Mouse (Mus musculus) olfactory bulb, adult 2 months (tissue): ENCODE measurements around the gene Tent4b.

Source experiments
- CTCF ChIP-seq: fragments of 200-500 bp; IDR thresholded peaks from 2 replicates; pipeline ENCODE4 v1.5.1; 2012; ENCODE audit warnings: low read depth, mild to moderate bottlenecking, low read length, moderate library complexity; ENCODE audit not compliant: insufficient read depth
- POLR2A ChIP-seq: fragments of 200-500 bp; IDR thresholded peaks from 2 replicates; pipeline ENCODE4 v1.6.1; 2012; ENCODE audit warnings: mild to moderate bottlenecking, low read depth, low read length, moderate library complexity; ENCODE audit not compliant: insufficient read depth

DNA sequence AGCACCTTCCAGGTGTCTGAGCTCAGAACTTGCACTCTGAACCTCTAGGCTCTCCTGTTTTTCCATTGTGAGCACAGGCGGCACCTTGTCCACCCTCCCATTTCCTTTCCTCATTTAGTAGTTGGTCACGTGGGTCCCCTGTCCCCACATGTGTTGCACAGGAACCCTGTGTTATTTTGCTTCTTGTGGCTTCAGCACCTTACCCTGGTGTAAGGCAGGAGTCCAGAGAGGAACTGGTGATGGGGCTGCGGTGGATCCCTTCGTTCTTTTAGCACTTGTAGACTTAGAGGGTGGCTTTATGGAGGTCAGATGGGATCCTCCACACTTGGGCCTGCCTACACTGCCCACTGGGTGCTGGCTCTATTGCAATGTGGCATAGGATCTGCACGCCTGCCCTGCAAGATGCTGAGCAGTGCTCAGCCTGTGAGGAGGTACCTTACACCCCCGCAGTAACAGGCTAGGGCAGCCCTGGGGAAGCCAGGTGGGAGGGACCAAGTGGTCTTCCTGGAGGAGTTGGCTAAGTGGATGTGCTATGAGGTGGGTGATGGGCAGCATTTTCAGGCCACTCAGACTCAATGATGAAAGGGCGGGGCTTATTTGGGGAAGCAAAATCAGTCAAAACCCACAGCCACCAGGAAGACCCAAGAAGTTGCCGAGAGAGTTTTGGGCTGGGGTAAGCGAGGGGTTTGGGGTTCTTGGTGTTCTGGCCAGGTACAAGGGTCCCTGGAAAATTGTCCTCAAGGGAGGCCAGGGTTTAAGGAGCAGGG is 94.8 kb downstream of the Tent4b start:
- no peak for TF ChIP-seq CTCF
- TF ChIP-seq POLR2A: no peak
